Mouse (Mus musculus): ENCODE results near the gene Mex3d. TPM values are rescaled to one million over a fixed set of nuclear protein-coding genes. Genes with fewer than 3 reads are reported as not detected.

Gene Mex3d
- polyA plus RNA-seq, 1 experiment from 2014 or later: 6.4 TPM

DNA sequence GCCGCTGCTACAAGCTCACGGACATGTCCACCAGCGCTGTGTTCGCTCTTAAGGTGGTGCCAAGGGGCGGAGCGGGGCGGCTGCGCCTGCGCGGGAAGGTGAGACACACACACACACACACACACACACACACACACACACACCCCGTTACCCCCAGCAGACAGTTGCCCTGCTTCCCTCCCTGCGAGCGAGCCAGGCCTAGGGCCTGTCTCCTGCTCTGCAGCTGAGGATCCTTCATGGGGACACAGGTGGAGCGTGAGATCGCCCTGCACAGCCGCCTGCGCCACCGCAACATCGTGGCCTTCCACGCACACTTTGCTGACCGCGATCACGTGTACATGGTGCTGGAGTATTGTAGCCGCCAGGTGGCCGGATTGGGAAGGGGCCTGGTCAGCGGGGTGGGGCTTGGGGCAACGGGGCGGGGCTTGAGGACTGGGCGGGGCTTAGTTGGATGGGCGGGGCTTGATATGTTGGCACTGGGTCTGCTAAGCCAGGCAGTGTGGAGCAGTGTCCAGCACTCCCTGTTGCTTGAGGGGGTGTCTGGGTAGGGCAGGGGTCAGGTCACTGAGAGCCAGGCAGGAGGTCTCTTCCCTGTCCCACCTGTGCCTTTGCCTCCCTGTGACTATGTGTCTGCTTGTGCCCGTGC, 29.3 kb downstream of the Mex3d start:
- Histone ChIP-seq H3K4me3 (ENCODE audit: low read depth, low read length) (no peak overlapping the region), H3K36me3 (ENCODE audit: control insufficient read depth, insufficient read depth, low read length) (no peaks in the 10 kb centered on the region), H3K9me3 (replicated peaks; ENCODE audit: control insufficient read depth, low read length) (no peaks in the 10 kb centered on the region), H3K4me1 (ENCODE audit: control insufficient read depth, insufficient read depth, low read length) (peaks cover 9% of the 10 kb centered on the region), H3K9ac (ENCODE audit: low read depth, low read length) (no peak overlapping the region), H3K4me2 (peak overlapping the region; percentile 4; the same call in 1 of the 2 replicates), H3K27ac (ENCODE audit: low read depth, low read length) (no peak overlapping the region), H3K27me3 (ENCODE audit: control insufficient read depth, insufficient read depth, low read length) (peaks cover 77% of the 10 kb centered on the region)
- 9% methylated on average over 25 of the region's 31 CpGs for WGBS (ENCODE audit: insufficient replicate concordance)
- no peak for ATAC-seq (replicated peaks; ENCODE audit: insufficient number of reproducible peaks, low FRiP score, low TSS enrichment)

DNA sequence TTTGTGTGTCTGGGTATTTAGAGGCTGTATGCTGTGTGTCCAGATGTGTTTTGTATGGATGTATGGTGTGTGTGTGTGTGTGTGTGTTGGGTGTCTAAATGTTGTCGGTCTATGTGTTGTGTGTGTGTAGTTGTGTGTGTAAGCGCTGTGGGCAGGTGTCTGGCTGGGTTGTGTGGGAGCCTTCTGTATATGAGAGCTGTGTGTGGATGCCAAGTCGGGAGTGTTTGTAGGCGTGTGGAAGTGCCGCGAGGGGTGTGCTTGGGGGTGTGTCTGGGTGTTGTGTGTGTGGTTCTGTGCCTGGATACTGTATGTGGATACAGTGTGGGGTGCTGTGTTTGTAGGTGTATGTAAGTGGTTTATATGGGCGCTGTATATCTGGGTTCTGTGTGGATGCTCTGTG, 30.1 kb downstream of the Mex3d start:
- ATAC-seq (replicated peaks; ENCODE audit: insufficient number of reproducible peaks, low FRiP score, low TSS enrichment): no peak
- Histone ChIP-seq H3K27me3 (ENCODE audit: control insufficient read depth, insufficient read depth, low read length) (peaks cover 81% of the 10 kb centered on the region), H3K4me2 (no peak overlapping the region), H3K9me3 (replicated peaks; ENCODE audit: control insufficient read depth, low read length) (no peaks in the 10 kb centered on the region), H3K27ac (ENCODE audit: low read depth, low read length) (no peak overlapping the region), H3K9ac (ENCODE audit: low read depth, low read length) (no peak overlapping the region), H3K4me1 (ENCODE audit: control insufficient read depth, insufficient read depth, low read length) (peaks cover 9% of the 10 kb centered on the region), H3K36me3 (ENCODE audit: control insufficient read depth, insufficient read depth, low read length) (no peaks in the 10 kb centered on the region), H3K4me3 (ENCODE audit: low read depth, low read length) (no peak overlapping the region)
- WGBS (ENCODE audit: insufficient replicate concordance): 36% methylated on average over 7 of the region's 7 CpGs

DNA sequence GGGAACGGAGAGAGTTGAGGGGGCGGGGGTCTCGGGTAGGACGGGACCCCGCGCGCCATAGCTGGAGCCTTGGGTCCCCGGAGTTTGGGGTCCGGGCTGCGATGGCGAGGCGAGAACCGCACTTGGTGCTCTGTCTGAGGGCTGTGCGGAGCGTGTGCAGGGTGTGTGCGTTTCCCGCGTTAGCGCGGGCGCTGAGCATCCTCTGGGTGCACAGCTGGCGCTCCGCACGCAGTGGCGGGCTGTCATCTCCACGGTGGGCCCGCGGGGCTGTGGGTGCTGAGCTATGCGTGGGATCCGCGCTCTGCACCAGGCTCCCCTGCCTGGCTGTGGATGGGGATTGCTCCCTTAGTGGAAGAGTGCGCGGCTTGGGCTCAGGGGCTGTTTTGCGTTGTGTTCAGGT, 30.7 kb downstream of the Mex3d start:
- H3K9me3 ChIP-seq (replicated peaks; ENCODE audit: control insufficient read depth, low read length): no peaks in the 10 kb centered on the region

DNA sequence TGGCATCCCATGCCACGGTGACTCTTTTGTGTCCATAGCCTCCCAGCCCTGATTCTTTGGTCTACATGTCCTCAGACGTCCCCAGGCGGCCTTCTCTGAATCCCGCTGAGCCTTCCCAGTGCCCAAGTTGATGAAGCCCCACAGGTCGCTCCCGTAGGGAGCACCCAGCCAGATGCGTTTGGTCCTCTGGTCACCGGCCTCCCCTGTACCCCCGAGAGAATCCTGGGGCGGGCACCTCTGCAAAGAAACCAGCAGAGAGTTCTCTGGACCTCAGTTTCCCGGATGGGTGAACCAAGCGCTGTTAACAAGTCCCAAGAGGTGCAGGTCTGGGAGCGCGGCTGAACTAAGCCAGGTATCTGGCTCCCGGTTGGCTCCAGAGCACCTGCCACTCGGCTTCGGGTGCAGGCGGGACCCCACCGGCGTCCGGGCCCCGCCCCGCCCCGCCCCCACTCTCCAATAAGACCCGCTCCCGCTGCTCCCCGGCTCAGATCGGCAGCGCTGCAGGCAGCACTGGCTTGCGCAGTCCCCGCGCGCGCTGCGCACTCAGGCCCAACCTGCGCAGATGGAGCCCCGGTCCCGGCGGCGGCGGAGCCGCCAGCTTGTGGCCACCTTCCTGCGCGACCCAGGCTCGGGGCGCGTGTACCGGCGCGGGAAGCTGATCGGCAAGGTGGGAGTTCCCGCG, 31.3 kb downstream of the Mex3d start, which contains the start of gene Plk5:
Plk5 (plus strand) TSS at position 459 of the 682 bp plus-strand sequence.
- Histone ChIP-seq H3K9ac (ENCODE audit: low read depth, low read length) (no peak within 1 kb of the TSS), H3K4me1 (ENCODE audit: control insufficient read depth, insufficient read depth, low read length) (peaks cover 9% of the 10 kb centered on the region), H3K27ac (ENCODE audit: low read depth, low read length) (no peak within 1 kb of the TSS), H3K4me2 (peak within 1 kb of the TSS; percentile 56), H3K27me3 (ENCODE audit: control insufficient read depth, insufficient read depth, low read length) (peaks cover 92% of the 10 kb centered on the region), H3K9me3 (replicated peaks; ENCODE audit: control insufficient read depth, low read length) (no peaks in the 10 kb centered on the region), H3K36me3 (ENCODE audit: control insufficient read depth, insufficient read depth, low read length) (no peaks in the 10 kb centered on the region), H3K4me3 (ENCODE audit: low read depth, low read length) (peak within 1 kb of the TSS; percentile 23)
- WGBS (ENCODE audit: insufficient replicate concordance): 2% methylated on average over 53 of the region's 53 CpGs
- ATAC-seq (replicated peaks; ENCODE audit: insufficient number of reproducible peaks, low FRiP score, low TSS enrichment): no peak

More for the DNA sequence above, 30.7 kb downstream of the Mex3d start:
- Histone ChIP-seq H3K4me1 (ENCODE audit: control insufficient read depth, insufficient read depth, low read length) (peaks cover 9% of the 10 kb centered on the region), H3K27ac (ENCODE audit: low read depth, low read length) (no peak overlapping the region), H3K36me3 (ENCODE audit: control insufficient read depth, insufficient read depth, low read length) (no peaks in the 10 kb centered on the region), H3K9ac (ENCODE audit: low read depth, low read length) (no peak overlapping the region), H3K4me2 (peak overlapping the region; percentile 56), H3K4me3 (ENCODE audit: low read depth, low read length) (peak overlapping the region; percentile 23), H3K27me3 (ENCODE audit: control insufficient read depth, insufficient read depth, low read length) (peaks cover 87% of the 10 kb centered on the region)
- ATAC-seq (replicated peaks; ENCODE audit: insufficient number of reproducible peaks, low FRiP score, low TSS enrichment): no peak
- 2% methylated on average over 34 of the region's 34 CpGs for WGBS (ENCODE audit: insufficient replicate concordance)

GRCm38 (mm10) chr10:80355431-80355830, 32.0 kb downstream of the Mex3d start:
- H3K4me3 ChIP-seq (ENCODE audit: low read depth, low read length): no peak overlapping the region
- H3K9me3 ChIP-seq (replicated peaks; ENCODE audit: control insufficient read depth, low read length): no peaks in the 10 kb centered on the region
- no peaks in the 10 kb centered on the region for H3K36me3 ChIP-seq (ENCODE audit: control insufficient read depth, insufficient read depth, low read length)
- no peak for ATAC-seq (replicated peaks; ENCODE audit: insufficient number of reproducible peaks, low FRiP score, low TSS enrichment)
- H3K4me2 ChIP-seq: no peak overlapping the region
- WGBS (ENCODE audit: insufficient replicate concordance): 11% methylated on average over 9 of the region's 9 CpGs
- H3K27ac ChIP-seq (ENCODE audit: low read depth, low read length): no peak overlapping the region
- peaks cover 93% of the 10 kb centered on the region for H3K27me3 ChIP-seq (ENCODE audit: control insufficient read depth, insufficient read depth, low read length)
- no peak overlapping the region for H3K9ac ChIP-seq (ENCODE audit: low read depth, low read length)
- peaks cover 9% of the 10 kb centered on the region for H3K4me1 ChIP-seq (ENCODE audit: control insufficient read depth, insufficient read depth, low read length)

GRCm38 (mm10) chr10:80352727-80353126, 34.7 kb downstream of the Mex3d start:
- peaks cover 91% of the 10 kb centered on the region for H3K27me3 ChIP-seq (ENCODE audit: control insufficient read depth, insufficient read depth, low read length)
- 44% methylated on average over 8 of the region's 8 CpGs for WGBS (ENCODE audit: insufficient replicate concordance)
- H3K4me3 ChIP-seq (ENCODE audit: low read depth, low read length): no peak overlapping the region
- H3K9ac ChIP-seq (ENCODE audit: low read depth, low read length): no peak overlapping the region
- H3K4me2 ChIP-seq: no peak overlapping the region
- H3K27ac ChIP-seq (ENCODE audit: low read depth, low read length): no peak overlapping the region
- ATAC-seq (replicated peaks; ENCODE audit: insufficient number of reproducible peaks, low FRiP score, low TSS enrichment): no peak
- no peaks in the 10 kb centered on the region for H3K36me3 ChIP-seq (ENCODE audit: control insufficient read depth, insufficient read depth, low read length)
- peaks cover 22% of the 10 kb centered on the region for H3K4me1 ChIP-seq (ENCODE audit: control insufficient read depth, insufficient read depth, low read length)
- no peaks in the 10 kb centered on the region for H3K9me3 ChIP-seq (replicated peaks; ENCODE audit: control insufficient read depth, low read length)

- ATAC-seq (replicated peaks; ENCODE audit: insufficient number of reproducible peaks, low FRiP score, low TSS enrichment): no peak
Observed at GRCm38 (mm10) chr10:80351896-80352295, 35.6 kb downstream of the Mex3d start.

DNA sequence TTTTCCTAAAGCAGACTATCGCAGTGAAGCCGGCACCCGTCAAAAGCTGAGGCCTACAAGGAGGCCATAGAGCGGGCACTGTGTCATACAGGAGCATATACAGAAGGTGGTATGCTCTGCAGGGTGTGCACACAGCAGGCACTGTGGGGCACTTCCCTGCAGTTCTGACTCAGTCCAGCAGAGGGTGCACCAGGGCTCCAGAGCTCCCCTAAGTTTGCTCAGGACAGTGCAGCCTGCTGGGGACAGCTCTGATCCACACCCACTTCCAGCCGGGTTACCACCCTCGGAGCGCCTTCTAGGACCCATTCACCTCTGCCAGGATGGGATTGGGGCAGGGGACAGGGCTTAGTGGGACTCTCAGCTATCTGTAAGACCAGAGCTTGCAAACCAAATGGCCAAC, 37.2 kb downstream of the Mex3d start:
- Histone ChIP-seq H3K4me2 (no peak overlapping the region), H3K4me1 (ENCODE audit: control insufficient read depth, insufficient read depth, low read length) (peaks cover 15% of the 10 kb centered on the region), H3K27me3 (ENCODE audit: control insufficient read depth, insufficient read depth, low read length) (peaks cover 87% of the 10 kb centered on the region), H3K36me3 (ENCODE audit: control insufficient read depth, insufficient read depth, low read length) (no peaks in the 10 kb centered on the region), H3K4me3 (ENCODE audit: low read depth, low read length) (no peak overlapping the region), H3K27ac (ENCODE audit: low read depth, low read length) (no peak overlapping the region), H3K9me3 (replicated peaks; ENCODE audit: control insufficient read depth, low read length) (no peaks in the 10 kb centered on the region), H3K9ac (ENCODE audit: low read depth, low read length) (no peak overlapping the region)
- WGBS (ENCODE audit: insufficient replicate concordance): 7% methylated on average over 7 of the region's 7 CpGs
- ATAC-seq (replicated peaks; ENCODE audit: insufficient number of reproducible peaks, low FRiP score, low TSS enrichment): 0 out of 2 replicates have a peak, but pooled peaks have one; percentile 9

More at GRCm38 (mm10) chr10:80351896-80352295, 35.6 kb downstream of the Mex3d start:
- H3K9me3 ChIP-seq (replicated peaks; ENCODE audit: control insufficient read depth, low read length): no peaks in the 10 kb centered on the region
- H3K27ac ChIP-seq (ENCODE audit: low read depth, low read length): no peak overlapping the region
- no peak overlapping the region for H3K9ac ChIP-seq (ENCODE audit: low read depth, low read length)
- no peak overlapping the region for H3K4me3 ChIP-seq (ENCODE audit: low read depth, low read length)
- H3K36me3 ChIP-seq (ENCODE audit: control insufficient read depth, insufficient read depth, low read length): no peaks in the 10 kb centered on the region
- H3K4me1 ChIP-seq (ENCODE audit: control insufficient read depth, insufficient read depth, low read length): peaks cover 24% of the 10 kb centered on the region
- H3K27me3 ChIP-seq (ENCODE audit: control insufficient read depth, insufficient read depth, low read length): peaks cover 90% of the 10 kb centered on the region
- H3K4me2 ChIP-seq: no peak overlapping the region
- WGBS (ENCODE audit: insufficient replicate concordance): 27% methylated on average over 11 of the region's 11 CpGs
